Mouse (Mus musculus): ENCODE measurements around the gene Gm5771. TPM values are rescaled to one million over a fixed set of nuclear protein-coding genes. Genes with fewer than 3 reads are reported as not detected.

The Gm5771 gene
- polyA plus RNA-seq (2015; fragmentation: Nextera tagmentation; extraction: Ambion mirVana): 18.9 and 83.1 TPM in 2 replicates

DNA sequence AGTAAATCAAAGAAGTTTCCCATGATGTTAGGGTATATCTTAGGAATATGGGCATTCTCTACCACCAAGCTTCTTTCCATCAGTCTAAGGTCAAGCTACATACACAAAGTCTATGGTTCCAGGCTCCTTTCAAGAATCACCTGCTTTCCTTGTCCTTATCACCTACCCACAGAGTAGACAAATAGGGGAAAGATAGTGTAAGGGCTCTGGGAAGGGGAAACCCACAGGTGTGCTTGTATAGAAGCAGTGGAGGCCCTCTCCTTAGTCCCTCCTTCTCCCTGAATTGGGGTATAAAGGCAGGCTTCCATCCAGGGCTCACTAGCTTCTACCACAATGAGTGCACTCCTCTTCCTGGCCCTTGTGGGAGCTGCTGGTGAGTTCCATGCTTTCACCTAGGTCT is at the start of gene Gm5771:
Gm5771 (plus strand) TSS at position 301 of the 400 bp plus-strand sequence.

DNA sequence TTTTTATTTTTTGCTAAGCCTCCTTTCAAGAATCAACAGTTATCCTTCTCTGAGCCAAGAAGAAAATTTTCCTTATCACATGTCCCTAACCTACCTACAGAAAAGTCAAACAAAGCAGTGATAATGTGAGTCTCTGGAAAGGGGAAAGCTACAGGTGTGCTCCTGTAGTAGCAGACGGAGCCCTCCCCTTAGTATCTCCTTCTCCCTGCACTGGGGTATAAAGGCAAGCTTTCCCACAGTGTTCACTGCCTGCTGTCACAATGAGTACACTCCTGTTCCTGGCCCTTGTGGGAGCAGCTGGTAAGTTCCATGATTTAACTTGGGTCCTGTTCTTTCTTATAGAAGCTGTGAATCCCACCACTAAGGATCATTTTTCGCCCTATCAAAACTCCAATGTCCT is 38.2 kb upstream of the Gm5771 start, which contains the start of gene Try10:
Try10 (plus strand) TSS at position 174 of the 400 bp plus-strand sequence.

DNA sequence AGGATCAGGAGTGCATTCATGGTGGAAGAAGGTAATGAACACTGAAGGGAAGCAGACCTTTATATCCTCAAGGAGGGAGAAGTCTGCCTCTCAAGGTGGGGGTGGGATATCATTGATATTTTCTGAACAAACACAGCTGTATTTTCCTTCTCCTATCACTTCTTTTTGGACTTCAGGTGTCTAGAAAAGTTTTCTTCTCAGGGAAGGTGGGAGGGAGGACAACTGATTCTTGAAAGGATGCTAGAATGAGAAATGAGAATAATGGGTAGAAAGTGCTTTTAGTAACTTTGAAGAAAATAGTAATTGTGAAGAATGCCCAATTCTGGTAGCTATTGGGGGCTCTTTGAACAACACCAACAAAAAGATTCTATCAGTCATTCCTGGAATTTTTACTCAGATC is 14.6 kb upstream of the Gm5771 start, which contains the start of gene Prss3:
Prss3 (minus strand) TSS at position 101 of the 400 bp plus-strand sequence.

DNA sequence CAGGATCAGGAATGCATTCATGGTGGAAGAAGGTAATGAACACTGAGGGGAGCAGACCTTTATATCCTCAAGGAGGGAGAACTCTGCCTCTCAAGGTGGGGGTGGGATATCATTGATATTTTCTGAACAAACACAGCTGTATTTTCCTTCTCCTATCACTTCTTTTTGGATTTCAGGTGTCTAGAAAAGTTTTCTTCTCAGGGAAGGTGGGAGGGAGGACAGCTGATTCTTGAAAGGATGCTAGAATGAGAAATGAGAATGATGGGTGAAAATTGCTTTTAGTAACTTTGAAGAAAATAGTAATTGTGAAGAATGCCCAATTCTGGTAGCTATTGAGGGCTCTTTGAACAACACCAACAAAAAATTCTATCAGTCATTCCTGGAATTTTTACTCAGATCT is 53.9 kb downstream of the Gm5771 start, which contains the start of gene Gm10334:
Gm10334 (minus strand) TSS at position 101 of the 400 bp plus-strand sequence.

Other genes with a start within 250 kb of the Gm5771 start
- 24.9 and 87.6 TPM in 2 replicates for gene Try4, start 90.1 kb upstream of the Gm5771 start, polyA plus RNA-seq (2015; fragmentation: Nextera tagmentation; extraction: Ambion mirVana)
- 54.4 and 181 TPM in 2 replicates for gene Try5, start 75.5 kb upstream of the Gm5771 start, polyA plus RNA-seq (2015; fragmentation: Nextera tagmentation; extraction: Ambion mirVana)
- gene Try10, start 38.3 kb upstream of the Gm5771 start, polyA plus RNA-seq (2015; fragmentation: Nextera tagmentation; extraction: Ambion mirVana): 10.3 and 37.8 TPM in 2 replicates
- 11.8 and 54.9 TPM in 2 replicates for gene Prss3, start 14.7 kb upstream of the Gm5771 start, polyA plus RNA-seq (2015; fragmentation: Nextera tagmentation; extraction: Ambion mirVana)
- gene Gm10334, start 53.8 kb downstream of the Gm5771 start, polyA plus RNA-seq (2015; fragmentation: Nextera tagmentation; extraction: Ambion mirVana): 8.0 and 40.8 TPM in 2 replicates
- gene Prss1, start 66.6 kb downstream of the Gm5771 start, polyA plus RNA-seq (2015; fragmentation: Nextera tagmentation; extraction: Ambion mirVana): 20.1 and 83.0 TPM in 2 replicates
- gene Prss2, start 129.4 kb downstream of the Gm5771 start, polyA plus RNA-seq (2015; fragmentation: Nextera tagmentation; extraction: Ambion mirVana): 28.5 and 81.9 TPM in 2 replicates
- 1.6 and 3.6 TPM in 2 replicates for gene Ephb6, start 213.1 kb downstream of the Gm5771 start, polyA plus RNA-seq (2015; fragmentation: Nextera tagmentation; extraction: Ambion mirVana)
- 0.06 TPM in 1 of 2 replicates, not detected in the other for gene Trpv6, start 244.0 kb downstream of the Gm5771 start, polyA plus RNA-seq (2015; fragmentation: Nextera tagmentation; extraction: Ambion mirVana)